Mouse (Mus musculus) kidney, adult 18-20 months (tissue): ENCODE data around the gene Krtap16-3.

Source experiments
- DNase-seq: peaks from one replicate; pipeline ENCODE4 v3.0.0; 2021

Gene Krtap16-3

DNA sequence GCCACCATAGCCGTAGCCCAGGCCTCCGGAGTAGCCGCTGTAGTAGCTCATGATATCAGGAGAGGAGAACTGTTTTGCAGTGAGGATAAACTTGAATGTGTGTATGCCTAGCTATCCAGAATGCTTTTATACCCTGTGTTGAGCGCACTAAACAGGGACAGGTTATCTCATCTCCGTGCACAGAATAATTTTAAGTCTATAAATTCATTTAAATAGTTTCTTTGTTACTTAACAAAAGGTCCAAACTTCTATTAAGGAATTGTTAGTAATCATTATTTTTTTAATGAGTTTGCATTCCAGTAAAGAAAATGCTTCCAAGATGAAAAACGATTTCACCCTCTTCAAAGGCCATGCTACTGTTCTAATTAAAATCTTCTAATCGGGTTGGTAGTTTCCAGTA is at the start of gene Krtap16-3:
TSS of gene Krtap16-3 (minus strand) at position 101 of the 400 bp plus-strand sequence.
- no peak for DNase-seq

DNA sequence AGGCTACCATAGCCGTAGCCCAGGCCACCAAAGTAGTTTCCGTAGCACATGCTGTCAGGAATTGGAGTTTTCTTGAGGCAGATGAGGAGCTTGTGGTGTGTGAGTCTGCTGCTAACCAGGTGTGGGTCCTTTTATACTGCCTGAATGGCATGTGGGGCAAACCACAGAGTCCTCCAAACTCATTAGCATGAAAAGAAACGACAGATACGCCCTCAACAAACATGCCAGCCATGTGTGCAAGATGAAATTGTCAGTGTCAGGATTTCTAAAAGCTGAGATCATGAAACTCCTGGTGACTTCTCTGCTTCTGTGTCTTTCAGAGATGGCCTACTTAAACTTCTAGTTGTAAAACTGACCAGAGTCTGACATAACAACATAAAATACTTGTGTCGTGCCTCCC is 48.0 kb upstream of the Krtap16-3 start, which contains the start of gene Krtap22-2:
TSS of gene Krtap22-2 (minus strand) at position 101 of the 400 bp plus-strand sequence.
- DNase-seq = no peak

DNA sequence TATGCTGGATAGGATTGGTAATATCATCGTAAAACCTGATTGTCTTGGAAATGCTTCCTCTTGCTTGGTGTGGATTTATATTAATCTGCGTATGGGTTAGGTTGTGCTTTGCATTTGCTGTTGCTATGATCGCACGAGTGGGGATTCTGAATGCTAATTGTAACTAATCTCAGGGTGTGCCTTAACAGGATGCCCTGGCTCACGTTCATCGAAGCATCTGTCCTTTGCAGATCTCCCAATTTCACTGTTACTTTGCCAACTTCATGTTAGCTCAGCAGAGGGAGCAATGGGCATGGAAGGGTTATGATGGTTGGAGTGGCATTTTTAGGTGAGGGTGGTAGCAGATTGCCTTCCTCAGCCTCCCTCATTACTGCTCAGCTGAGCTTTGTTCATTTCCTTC is 21.6 kb downstream of the Krtap16-3 start:
- no peak for DNase-seq

DNA sequence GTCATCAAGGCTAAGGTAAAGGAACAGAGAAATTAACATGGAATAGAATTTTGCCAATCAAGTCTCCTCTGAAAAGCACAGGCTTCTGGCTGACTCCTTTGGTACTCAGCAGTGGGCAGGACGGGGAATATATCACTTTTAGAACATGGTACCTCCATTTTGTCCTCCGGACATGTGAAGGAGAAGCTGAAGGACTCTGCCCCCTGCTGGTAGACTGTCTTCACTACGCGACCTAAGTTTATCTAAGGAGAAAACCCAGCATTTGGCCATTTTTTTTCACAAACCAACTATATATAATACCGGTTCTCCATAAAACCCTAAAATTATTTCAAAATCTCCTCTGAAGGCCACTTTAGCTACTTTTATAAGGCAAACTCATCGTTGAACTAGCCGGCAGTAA is 24.4 kb downstream of the Krtap16-3 start:
- no peak for DNase-seq

GRCm38 (mm10) chr16:88932165-88932564 is 30.5 kb downstream of the Krtap16-3 start, which contains the start of gene Krtap19-9b:
Gene Krtap19-9b, minus strand, starts transcription at chr16:88932265.
- no peak for DNase-seq
